Mouse (Mus musculus): Measurements from ENCODE around the gene Phgdh.

GRCm38 (mm10) chr3:98379236-98379635 is 39.4 kb upstream of the Phgdh start:
- TF ChIP-seq CTCF (IDR thresholded peaks at IDR 0.05; ENCODE audit: low read depth, low read length), result no peak
- TF ChIP-seq EP300 (IDR thresholded peaks at IDR 0.05; ENCODE audit: insufficient read depth, low read depth, low read length), result no peak
- TF ChIP-seq POLR2A (IDR thresholded peaks at IDR 0.05; ENCODE audit: insufficient read depth, low read length), result no peak

All from ES-Bruce4 (cell line).